Mouse (Mus musculus): ENCODE measurements around the gene Banp.

Banp gene

GRCm38 (mm10) chr8:121950749-121951655, 1.5 kb downstream of the Banp start:
- DNase-seq (ENCODE audit: low spot score in 2 of 2), result peak in 1 of 2 experiments; percentile 65

GRCm38 (mm10) chr8:121951656-121952009, 2.1 kb downstream of the Banp start:
- no peak for DNase-seq (ENCODE audit: low spot score in 2 of 2)

- DNase-seq (ENCODE audit: low spot score in 2 of 2), result no peak
Observed at GRCm38 (mm10) chr8:121952122-121952521, 2.6 kb downstream of the Banp start.

- DNase-seq (ENCODE audit: low spot score in 2 of 2), result no peak
Observed at GRCm38 (mm10) chr8:121952800-121953199, 3.2 kb downstream of the Banp start.

- DNase-seq (ENCODE audit: low spot score in 2 of 2), result no peak
Observed at GRCm38 (mm10) chr8:121953821-121954545, 4.4 kb downstream of the Banp start.

- no peak for DNase-seq (ENCODE audit: low spot score in 2 of 2)
Observed at GRCm38 (mm10) chr8:121954981-121955555, 5.5 kb downstream of the Banp start.

- DNase-seq (ENCODE audit: low spot score in 2 of 2), result no peak
Observed at GRCm38 (mm10) chr8:121955825-121956500, 6.4 kb downstream of the Banp start.

GRCm38 (mm10) chr8:121958395-121958794, 8.8 kb downstream of the Banp start:
- DNase-seq (ENCODE audit: low spot score in 2 of 2), result no peak

GRCm38 (mm10) chr8:121962892-121963291, 13.3 kb downstream of the Banp start:
- no peak for DNase-seq (ENCODE audit: low spot score in 2 of 2)

- no peak for DNase-seq (ENCODE audit: low spot score in 2 of 2)
Observed at GRCm38 (mm10) chr8:121964716-121965512, 15.4 kb downstream of the Banp start.

GRCm38 (mm10) chr8:121966110-121966509, 16.6 kb downstream of the Banp start:
- no peak for DNase-seq (ENCODE audit: low spot score in 2 of 2)

GRCm38 (mm10) chr8:121966714-121967448, 17.3 kb downstream of the Banp start:
- no peak for DNase-seq (ENCODE audit: low spot score in 2 of 2)

- DNase-seq (ENCODE audit: low spot score in 2 of 2), result no peak
Observed at GRCm38 (mm10) chr8:121967977-121968376, 18.4 kb downstream of the Banp start.

GRCm38 (mm10) chr8:121968542-121968941, 19.0 kb downstream of the Banp start:
- no peak for DNase-seq (ENCODE audit: low spot score in 2 of 2)

GRCm38 (mm10) chr8:121970225-121970624, 20.7 kb downstream of the Banp start:
- no peak for DNase-seq (ENCODE audit: low spot score in 2 of 2)

- DNase-seq (ENCODE audit: low spot score in 2 of 2), result no peak
Observed at GRCm38 (mm10) chr8:121971488-121972058, 22.0 kb downstream of the Banp start.

- no peak for DNase-seq (ENCODE audit: low spot score in 2 of 2)
Observed at GRCm38 (mm10) chr8:121973906-121974305, 24.4 kb downstream of the Banp start.

GRCm38 (mm10) chr8:121977819-121978590, 28.5 kb downstream of the Banp start:
- no peak for DNase-seq (ENCODE audit: low spot score in 2 of 2)

- DNase-seq (ENCODE audit: low spot score in 2 of 2), result no peak
Observed at GRCm38 (mm10) chr8:121978670-121979069, 29.1 kb downstream of the Banp start.
